Mouse (Mus musculus) liver, adult 2 months (tissue): ENCODE measurements around the gene Slc22a8. TPM values are rescaled to one million over a fixed set of nuclear protein-coding genes. Genes with fewer than 3 reads are reported as not detected.

Experiments used
- DNase-seq: peaks from one replicate; pipeline ENCODE4 v3.0.0-alpha.2; 2011; ENCODE audit warnings: low read depth, low spot score; ENCODE audit errors: extremely low read depth
- H3K27ac ChIP-seq: fragments of 200-500 bp; replicated peaks from 2 replicates; pipeline ENCODE4 v1.5.1; 2012; ENCODE audit warnings: low read depth, mild to moderate bottlenecking, control low read depth, inconsistent platforms, low read length; ENCODE audit not compliant: insufficient read depth
- H3K27me3 ChIP-seq: fragments of 200-500 bp; 2 replicates; pipeline ENCODE4 v1.6.1; 2012; ENCODE audit warnings: mild to moderate bottlenecking, moderate library complexity, low read length, inconsistent platforms; ENCODE audit not compliant: control insufficient read depth, insufficient read depth
- H3K36me3 ChIP-seq: fragments of 200-500 bp; 2 replicates; pipeline ENCODE4 v1.6.1; 2012; ENCODE audit warnings: low read length, inconsistent platforms; ENCODE audit not compliant: control insufficient read depth, insufficient read depth
- H3K4me1 ChIP-seq: fragments of 200-500 bp; 2 replicates; pipeline ENCODE4 v1.6.1; 2011; ENCODE audit warnings: low read length; ENCODE audit not compliant: control insufficient read depth, insufficient read depth
- H3K4me3 ChIP-seq: fragments of 200-500 bp; 2 replicates; pipeline ENCODE4 v1.5.1; 2011; ENCODE audit warnings: low read depth, mild to moderate bottlenecking, control low read depth, low read length, moderate library complexity; ENCODE audit not compliant: insufficient read depth
- H3K79me2 ChIP-seq: fragments of 200-500 bp; 2 replicates; pipeline ENCODE4 v1.6.1; 2012; ENCODE audit warnings: inconsistent platforms, mild to moderate bottlenecking, low read length, moderate library complexity; ENCODE audit not compliant: control insufficient read depth, insufficient read depth
- H3K9ac ChIP-seq: fragments of 200-500 bp; 2 replicates; pipeline ENCODE4 v1.6.1; 2012; ENCODE audit warnings: low read depth, mild to moderate bottlenecking, control low read depth, inconsistent platforms, low read length
- CTCF ChIP-seq: fragments of 200-500 bp; IDR thresholded peaks from 2 replicates; pipeline ENCODE4 v1.5.1; 2011; ENCODE audit warnings: low read depth, low read length, control low read depth
- POLR2A ChIP-seq: fragments of 200-500 bp; IDR thresholded peaks from 2 replicates; pipeline ENCODE4 v1.6.1; 2011; ENCODE audit warnings: low read length, control low read depth; ENCODE audit not compliant: insufficient read depth; ENCODE audit errors: extremely low read depth
- WGBS: fragments of 180-500 bp; shearing (Covaris S2); methylation state at CpG from one replicate; pipeline ENCODE4 v1.1.7; 2018; 5-methylcytosine and 5-hydroxymethylcytosine counted together
- polyA plus RNA-seq: library from polyadenylated mRNA; depleted of rRNA; stranded (reverse); fragments of >200 nt; gene quantifications from 2 replicates; pipeline ENCODE4 v1.2.3, GENCODE M21; 2012
- total RNA-seq: library from RNA; depleted of rRNA; stranded (reverse); fragments of >200 nt; gene quantifications from 2 replicates; pipeline ENCODE4 v1.2.3, GENCODE M21; 2014

Slc22a8 gene
- total and polyA plus RNA-seq, 2 experiments: 0.02 TPM; not detected in 1

- H3K27me3 ChIP-seq: no peaks in the 10 kb centered on the region
- H3K4me3 ChIP-seq: no peak overlapping the region
- H3K9ac ChIP-seq: no peak overlapping the region
- no peaks in the 10 kb centered on the region for H3K79me2 ChIP-seq
- no peak overlapping the region for H3K27ac ChIP-seq
- TF ChIP-seq CTCF (no peak), POLR2A (no peak)
- H3K36me3 ChIP-seq: no peaks in the 10 kb centered on the region
- H3K4me1 ChIP-seq: peaks cover 17% of the 10 kb centered on the region
- DNase-seq: no peak
These were observed 10.9 kb downstream of the Slc22a8 start for GRCm38 (mm10) chr19:8601922-8602321.

GRCm38 (mm10) chr19:8602914-8603313 lies 11.9 kb downstream of the Slc22a8 start:
- Histone ChIP-seq H3K4me1 (peaks cover 17% of the 10 kb centered on the region), H3K4me3 (no peak overlapping the region), H3K9ac (no peak overlapping the region), H3K27me3 (no peaks in the 10 kb centered on the region), H3K36me3 (no peaks in the 10 kb centered on the region), H3K79me2 (no peaks in the 10 kb centered on the region), H3K27ac (no peak overlapping the region)
- DNase-seq: no peak
- WGBS: 81% methylated on average over 3 of the region's 3 CpGs
- TF ChIP-seq POLR2A (no peak), CTCF (no peak)

GRCm38 (mm10) chr19:8604536-8605240 lies 13.6 kb downstream of the Slc22a8 start:
- Histone ChIP-seq H3K79me2 (no peaks in the 10 kb centered on the region), H3K4me1 (peaks cover 11% of the 10 kb centered on the region), H3K27me3 (no peaks in the 10 kb centered on the region), H3K9ac (no peak overlapping the region), H3K27ac (no peak overlapping the region), H3K36me3 (no peaks in the 10 kb centered on the region), H3K4me3 (no peak overlapping the region)
- TF ChIP-seq POLR2A: no peak
- TF ChIP-seq CTCF: no peak
- 79% methylated on average over 8 of the region's 8 CpGs for WGBS
- DNase-seq: no peak

DNA sequence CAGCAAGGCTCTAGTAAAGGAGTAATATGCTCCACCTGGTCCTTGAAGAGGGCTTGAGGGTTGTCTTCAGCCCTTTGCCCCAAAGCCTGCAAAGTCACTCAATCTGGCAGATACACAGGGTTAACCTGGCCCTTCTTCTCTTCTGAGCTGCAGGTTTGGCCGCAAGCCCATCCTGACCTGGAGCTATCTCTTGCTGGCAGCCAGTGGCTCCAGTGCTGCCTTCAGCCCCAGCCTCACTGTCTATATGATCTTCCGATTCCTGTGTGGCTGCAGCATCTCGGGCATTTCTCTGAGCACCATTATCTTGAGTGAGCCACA lies 14.1 kb downstream of the Slc22a8 start:
- Histone ChIP-seq H3K27me3 (no peaks in the 10 kb centered on the region), H3K4me1 (peaks cover 10% of the 10 kb centered on the region)
- no peak for TF ChIP-seq CTCF
- no peak for TF ChIP-seq POLR2A

DNA sequence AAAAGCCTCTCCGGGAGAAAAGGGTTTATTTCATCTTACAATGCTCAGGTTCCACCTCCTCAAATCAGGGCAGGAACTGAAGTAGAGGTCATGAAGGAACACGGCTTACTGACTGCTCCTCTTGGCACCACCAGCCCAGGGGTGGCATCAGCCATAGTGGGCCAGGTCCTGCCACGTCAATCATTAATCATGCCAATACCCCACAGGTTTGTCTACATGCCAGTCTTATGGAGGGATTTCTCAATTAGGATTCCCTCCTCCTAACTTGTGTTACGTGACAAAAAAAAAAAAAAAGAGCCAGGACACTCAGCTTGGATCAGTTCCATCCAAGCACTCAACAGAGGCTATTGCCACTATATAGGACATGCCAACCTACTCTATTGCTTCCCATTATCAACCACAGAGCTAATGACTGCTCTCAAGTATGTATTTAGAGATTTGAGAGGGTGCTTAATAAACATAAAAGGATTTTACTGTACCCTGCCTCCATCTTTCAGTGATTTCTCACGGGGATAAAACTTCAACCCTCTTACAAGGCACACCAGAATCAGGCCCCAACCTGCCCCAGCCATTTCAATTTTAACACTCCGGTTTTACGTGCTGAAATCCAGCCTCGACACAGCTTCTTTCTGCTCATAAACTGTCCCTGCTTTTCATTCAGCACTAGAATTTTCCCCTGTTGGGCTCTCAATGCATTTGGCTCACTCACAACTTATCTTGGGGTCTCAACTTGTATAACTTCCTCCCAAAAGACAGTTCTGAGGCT lies 20.5 kb downstream of the Slc22a8 start:
- WGBS: 58% methylated on average over 8 of the region's 8 CpGs
- DNase-seq: peak; percentile 82
- Histone ChIP-seq H3K27ac (peak overlapping the region; percentile 41), H3K4me1 (peaks cover 17% of the 10 kb centered on the region), H3K27me3 (no peaks in the 10 kb centered on the region), H3K9ac (no peak overlapping the region), H3K79me2 (no peaks in the 10 kb centered on the region), H3K4me3 (no peak overlapping the region), H3K36me3 (no peaks in the 10 kb centered on the region)
- TF ChIP-seq CTCF: no peak

More for the DNA sequence above, 14.1 kb downstream of the Slc22a8 start:
- 24% methylated on average over 3 of the region's 3 CpGs for WGBS
- Histone ChIP-seq H3K9ac (no peak overlapping the region), H3K27ac (no peak overlapping the region), H3K79me2 (no peaks in the 10 kb centered on the region), H3K36me3 (no peaks in the 10 kb centered on the region), H3K4me3 (no peak overlapping the region)
- peak; percentile 69 for DNase-seq

DNA sequence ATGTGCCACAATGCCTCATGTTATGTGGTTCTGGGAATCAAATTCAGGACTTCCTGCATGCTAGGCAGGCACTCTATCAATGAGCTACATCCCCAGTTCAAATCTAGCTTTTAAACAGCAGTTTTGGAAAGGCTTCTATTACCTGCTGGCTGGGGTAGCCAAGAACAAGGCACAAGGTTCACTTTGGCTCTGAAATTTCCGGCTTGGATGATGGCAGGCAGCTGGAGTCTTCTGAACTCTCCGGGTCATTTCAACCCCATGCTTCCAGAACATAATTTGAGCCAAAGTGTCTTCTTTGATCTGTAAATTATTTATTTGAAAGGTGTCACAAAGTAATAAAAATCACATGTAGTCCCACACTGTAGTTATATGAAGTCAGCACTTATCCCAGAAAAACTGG lies 22.1 kb downstream of the Slc22a8 start:
- TF ChIP-seq CTCF (no peak), POLR2A (no peak)
- DNase-seq: peak; percentile 87
- H3K79me2 ChIP-seq: no peaks in the 10 kb centered on the region
- H3K27me3 ChIP-seq: no peaks in the 10 kb centered on the region
- peaks cover 17% of the 10 kb centered on the region for H3K4me1 ChIP-seq
- peak overlapping the region; percentile 54 for H3K27ac ChIP-seq
- no peak overlapping the region for H3K4me3 ChIP-seq
- no peak overlapping the region for H3K9ac ChIP-seq
- 26% methylated on average over 2 of the region's 2 CpGs for WGBS
- H3K36me3 ChIP-seq: no peaks in the 10 kb centered on the region
